Mouse (Mus musculus): ENCODE data around the gene Prkcg. TPM values are rescaled to one million over a fixed set of nuclear protein-coding genes. Genes with fewer than 3 reads are reported as not detected.
A peak's percentile ranks its signal among the peaks of the same experiment; 100 is the strongest.

The Prkcg gene
- total and polyA plus RNA-seq, 3 experiments: 0.15 to 3.0 (median 0.17) TPM

DNA sequence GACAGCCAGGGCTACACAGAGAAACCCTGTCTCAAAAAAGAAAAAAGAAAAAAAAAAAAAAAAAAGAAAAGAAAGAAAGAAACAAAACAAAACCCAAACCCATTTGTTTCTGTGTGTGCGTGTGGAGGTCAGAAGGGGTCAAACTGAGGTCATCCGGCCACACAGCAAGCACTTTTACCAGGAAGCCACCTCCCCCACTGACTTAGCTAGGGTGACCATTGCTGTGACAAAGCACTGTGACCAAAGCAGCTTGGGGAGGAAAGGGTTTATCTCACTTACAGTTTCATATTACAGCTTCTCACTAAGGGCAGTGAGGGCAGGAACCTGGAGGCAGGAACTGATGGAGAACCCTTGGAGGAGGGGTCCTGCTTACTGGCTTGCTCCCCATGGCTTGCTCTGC, 83.4 kb downstream of the Prkcg start:
- no peak for DNase-seq (ENCODE audit: extremely low read depth)
- Histone ChIP-seq H3K4me3 (replicated peaks in 1 of 3; ENCODE audit: low read depth in 2 of 3, low read length in 2 of 3, poor library complexity in 1 of 3) (no peak overlapping the region), H3K27me3 (replicated peaks) (no peaks in the 10 kb centered on the region), H3K4me2 (ENCODE audit: insufficient read depth, low read depth, poor library complexity, severe bottlenecking) (no peak overlapping the region), H3K9ac (ENCODE audit: insufficient read depth, low read depth) (no peak overlapping the region), H3K36me3 (replicated peaks in 1 of 2; ENCODE audit: control insufficient read depth in 1 of 2, insufficient read depth in 1 of 2, low read length in 1 of 2) (no peaks in the 10 kb centered on the region), H3K9me3 (replicated peaks; ENCODE audit: low read length) (no peaks in the 10 kb centered on the region), H3K79me2 (replicated peaks; ENCODE audit: control insufficient read depth, extremely low read depth, insufficient read depth, poor library complexity, severe bottlenecking) (no peaks in the 10 kb centered on the region), H3K4me1 (ENCODE audit: control insufficient read depth in 1 of 2, insufficient read depth in 2 of 2) (peaks cover 0 to 3% of the 10 kb centered on the region in 2 experiments; a peak in 1 of 4 replicates), H3K27ac (ENCODE audit: insufficient read depth, low read depth) (no peak overlapping the region)
- dilution Hi-C loops (cut with MboI; ENCODE audit: extremely low pct_ligation_motif_present, extremely low pct_unique_long_range_greater_than_20kb, low sequenced_read_pairs): no loop called here
- in situ Hi-C loops (cut with MboI; ENCODE audit: low pct_ligation_motif_present, low pct_unique_long_range_greater_than_20kb, low sequenced_read_pairs): no loop called here
- TF ChIP-seq MAFK (IDR thresholded peaks at IDR 0.05; ENCODE audit: insufficient replicate concordance, low read length) (no peak), RAD21 (IDR thresholded peaks at IDR 0.05; ENCODE audit: low read depth, low read length) (no peak), ZKSCAN1 (IDR thresholded peaks at IDR 0.05; ENCODE audit: borderline replicate concordance, low read depth, low read length) (no peak), MYC (IDR thresholded peaks at IDR 0.05; ENCODE audit: low read depth, low read length) (no peak)

DNA sequence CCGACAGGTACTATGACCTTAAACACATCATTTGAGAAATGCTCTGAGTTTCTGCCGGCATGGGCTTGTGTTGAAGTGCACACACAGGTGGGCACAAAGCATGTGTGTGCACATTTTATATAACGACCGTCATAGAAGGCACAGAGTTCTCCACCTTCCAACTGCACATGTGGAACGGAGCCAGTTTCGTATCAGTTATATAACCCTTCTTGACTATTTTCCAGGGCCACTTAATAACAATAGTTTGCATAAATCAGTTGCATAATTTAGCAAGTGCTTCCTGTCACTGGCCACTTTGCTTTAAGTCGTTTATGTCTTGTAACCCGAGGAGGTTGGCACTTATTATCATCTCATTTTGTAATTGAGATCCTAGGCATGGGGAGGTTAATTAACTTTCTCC, 84.8 kb downstream of the Prkcg start:
- dilution Hi-C loops (cut with MboI; ENCODE audit: extremely low pct_ligation_motif_present, extremely low pct_unique_long_range_greater_than_20kb, low sequenced_read_pairs) (no loop called here), in situ Hi-C loops (cut with MboI; ENCODE audit: low pct_ligation_motif_present, low pct_unique_long_range_greater_than_20kb, low sequenced_read_pairs) (no loop called here)
- Histone ChIP-seq H3K4me1 (ENCODE audit: control insufficient read depth in 1 of 2, insufficient read depth in 2 of 2) (peaks cover 0 to 3% of the 10 kb centered on the region in 2 experiments; a peak in 1 of 4 replicates), H3K36me3 (replicated peaks in 1 of 2; ENCODE audit: control insufficient read depth in 1 of 2, insufficient read depth in 1 of 2, low read length in 1 of 2) (no peaks in the 10 kb centered on the region), H3K9ac (ENCODE audit: insufficient read depth, low read depth) (no peak overlapping the region), H3K79me2 (replicated peaks; ENCODE audit: control insufficient read depth, extremely low read depth, insufficient read depth, poor library complexity, severe bottlenecking) (no peaks in the 10 kb centered on the region), H3K27ac (ENCODE audit: insufficient read depth, low read depth) (no peak overlapping the region), H3K4me2 (ENCODE audit: insufficient read depth, low read depth, poor library complexity, severe bottlenecking) (no peak overlapping the region), H3K9me3 (replicated peaks; ENCODE audit: low read length) (no peaks in the 10 kb centered on the region), H3K27me3 (replicated peaks) (no peaks in the 10 kb centered on the region), H3K4me3 (replicated peaks in 1 of 3; ENCODE audit: low read depth in 2 of 3, low read length in 2 of 3, poor library complexity in 1 of 3) (no peak overlapping the region)
- TF ChIP-seq ZC3H11A (IDR thresholded peaks at IDR 0.05; ENCODE audit: low read depth, low read length) (no peak), RAD21 (IDR thresholded peaks at IDR 0.05; ENCODE audit: low read depth, low read length) (no peak), CHD2 (IDR thresholded peaks at IDR 0.05; ENCODE audit: low read length) (no peak), POLR2AphosphoS2 (IDR thresholded peaks at IDR 0.05; ENCODE audit: low read depth, low read length) (no peak)
- DNase-seq (ENCODE audit: extremely low read depth): no peak

DNA sequence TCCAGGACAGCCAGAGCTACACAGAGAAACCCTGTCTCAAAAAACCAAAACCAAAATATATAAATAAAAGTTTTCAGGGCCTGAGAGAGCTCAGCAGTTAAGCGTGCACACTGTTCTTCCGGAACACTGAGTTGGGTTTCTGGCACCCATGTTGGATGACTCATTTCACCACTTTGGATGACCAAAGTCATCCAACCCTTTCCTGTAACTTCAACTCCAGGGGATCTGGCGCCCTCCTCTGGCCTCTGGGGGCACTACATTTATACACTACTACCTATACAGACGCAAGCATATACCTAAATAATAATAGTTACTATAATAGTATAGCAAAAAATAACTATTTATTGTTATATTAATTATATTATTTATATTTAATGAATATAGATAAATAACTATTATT, 87.9 kb downstream of the Prkcg start:
- H3K4me3 ChIP-seq (replicated peaks in 1 of 3; ENCODE audit: low read depth in 2 of 3, low read length in 2 of 3, poor library complexity in 1 of 3): no peak overlapping the region
- no peak overlapping the region for H3K4me2 ChIP-seq (ENCODE audit: insufficient read depth, low read depth, poor library complexity, severe bottlenecking)
- H3K36me3 ChIP-seq (replicated peaks in 1 of 2; ENCODE audit: control insufficient read depth in 1 of 2, insufficient read depth in 1 of 2, low read length in 1 of 2): no peaks in the 10 kb centered on the region
- no peaks in the 10 kb centered on the region for H3K79me2 ChIP-seq (replicated peaks; ENCODE audit: control insufficient read depth, extremely low read depth, insufficient read depth, poor library complexity, severe bottlenecking)
- H3K27me3 ChIP-seq (replicated peaks): no peaks in the 10 kb centered on the region
- H3K4me1 ChIP-seq (ENCODE audit: control insufficient read depth in 1 of 2, insufficient read depth in 2 of 2): peaks cover 0 to 3% of the 10 kb centered on the region in 2 experiments; a peak in 1 of 4 replicates
- no peaks in the 10 kb centered on the region for H3K9me3 ChIP-seq (replicated peaks; ENCODE audit: low read length)
- in situ Hi-C loops (cut with MboI; ENCODE audit: low pct_ligation_motif_present, low pct_unique_long_range_greater_than_20kb, low sequenced_read_pairs) (no loop called here), dilution Hi-C loops (cut with MboI; ENCODE audit: extremely low pct_ligation_motif_present, extremely low pct_unique_long_range_greater_than_20kb, low sequenced_read_pairs) (no loop called here)
- peak; percentile 75 for DNase-seq (ENCODE audit: extremely low read depth)
- no peak overlapping the region for H3K9ac ChIP-seq (ENCODE audit: insufficient read depth, low read depth)
- no peak overlapping the region for H3K27ac ChIP-seq (ENCODE audit: insufficient read depth, low read depth)
- TF ChIP-seq BHLHE40 (IDR thresholded peaks at IDR 0.05; ENCODE audit: low read depth, low read length) (peak; percentile 75), USF2 (conservative IDR thresholded peaks at IDR 0.05; ENCODE audit: low read depth, low read length) (no peak), ETS1 (conservative IDR thresholded peaks at IDR 0.05; ENCODE audit: low read depth, low read length) (peak; percentile 49), TCF12 (IDR thresholded peaks at IDR 0.05; ENCODE audit: low read depth, low read length) (0 out of 2 replicates have a peak, but pooled peaks have one; percentile 20), NRF1 (IDR thresholded peaks at IDR 0.05; ENCODE audit: low read depth, low read length) (no peak), POLR2A (IDR thresholded peaks at IDR 0.05; ENCODE audit: low read depth, low read length) (no peak), ELF1 (IDR thresholded peaks at IDR 0.05; ENCODE audit: low read depth, low read length) (peak; percentile 41; the same call in 1 of the 2 replicates), CTCF (conservative IDR thresholded peaks at IDR 0.05 in 1 of 2, IDR thresholded peaks at IDR 0.05 in 1 of 2; ENCODE audit: low read depth in 2 of 2, low read length in 2 of 2) (peak; percentile 68 to 87), JUND (conservative IDR thresholded peaks at IDR 0.05; ENCODE audit: low read depth, low read length) (peak; percentile 96), ZNF384 (IDR thresholded peaks at IDR 0.05; ENCODE audit: low read depth, low read length) (no peak; the same call in 1 of the 2 replicates), SMC3 (IDR thresholded peaks at IDR 0.05; ENCODE audit: low read depth, low read length) (peak; percentile 83), IRF4 (IDR thresholded peaks at IDR 0.05; ENCODE audit: low read depth, low read length) (peak; percentile 97), NELFE (IDR thresholded peaks at IDR 0.05; ENCODE audit: low read depth, low read length) (0 out of 2 replicates have a peak, but pooled peaks have one; percentile 15), GABPA (IDR thresholded peaks at IDR 0.05; ENCODE audit: insufficient replicate concordance, low read depth, low read length) (no peak), MAZ (IDR thresholded peaks at IDR 0.05; ENCODE audit: low read depth, low read length) (no peak), HCFC1 (IDR thresholded peaks at IDR 0.05; ENCODE audit: low read depth, low read length) (no peak), MEF2A (IDR thresholded peaks at IDR 0.05; ENCODE audit: borderline replicate concordance, low read depth, low read length) (peak; percentile 56; the same call in 1 of the 2 replicates), SIN3A (IDR thresholded peaks at IDR 0.05; ENCODE audit: low read length) (no peak), JUN (IDR thresholded peaks at IDR 0.05; ENCODE audit: insufficient read depth, low read depth, low read length) (peak; percentile 91), EP300 (IDR thresholded peaks at IDR 0.05; ENCODE audit: low read length) (0 out of 2 replicates have a peak, but pooled peaks have one; percentile 26)
